Mouse (Mus musculus) MEL-GATA-1-ER (cell line): Measurements from ENCODE around the gene Oasl2.
A peak's percentile ranks its signal among the peaks of the same experiment; 100 is the strongest.
"Not testable (repeated sequence)": the region's sequence is repeated elsewhere in the genome, so short reads cannot be mapped to it uniquely, and the experiment has no call there.

Source experiments
- DNase-seq: peaks from one replicate; pipeline ENCODE4 v3.0.0-alpha.2; 2012; ENCODE audit warnings: low read depth; ENCODE audit errors: extremely low read depth

Gene Oasl2

GRCm38 (mm10) chr5:114896688-114897373, at the start of gene Oasl2:
Gene Oasl2, plus strand, starts transcription at chr5:114896936.
- DNase-seq = no peak

GRCm38 (mm10) chr5:114851565-114852236, 45.0 kb upstream of the Oasl2 start:
- no peak for DNase-seq

- not testable (repeated sequence) for DNase-seq
These were observed 43.4 kb upstream of the Oasl2 start, which contains the start of gene 4930519G04Rik for GRCm38 (mm10) chr5:114853364-114853763. Gene 4930519G04Rik, plus strand, starts transcription at chr5:114853664.

- DNase-seq = no peak
These were observed 38.2 kb upstream of the Oasl2 start, which contains the start of gene Gm9936 for GRCm38 (mm10) chr5:114858582-114858981. Gene Gm9936, minus strand, starts transcription at chr5:114858682.

- peak; percentile 11 for DNase-seq
These were observed 37.5 kb upstream of the Oasl2 start for GRCm38 (mm10) chr5:114859253-114859652.

GRCm38 (mm10) chr5:114861730-114862129, 35.0 kb upstream of the Oasl2 start:
- no peak for DNase-seq

GRCm38 (mm10) chr5:114864813-114865212, 31.9 kb upstream of the Oasl2 start:
- no peak for DNase-seq

- DNase-seq = no peak
These were observed 31.5 kb upstream of the Oasl2 start for GRCm38 (mm10) chr5:114865279-114865678.

- no peak for DNase-seq
These were observed 20.9 kb upstream of the Oasl2 start for GRCm38 (mm10) chr5:114875858-114876257.

- no peak for DNase-seq
These were observed 20.4 kb upstream of the Oasl2 start for GRCm38 (mm10) chr5:114876331-114876730.

- no peak for DNase-seq
These were observed 19.2 kb upstream of the Oasl2 start for GRCm38 (mm10) chr5:114877487-114877886.

- DNase-seq = no peak
These were observed 17.3 kb upstream of the Oasl2 start for GRCm38 (mm10) chr5:114879399-114879798.

GRCm38 (mm10) chr5:114882319-114882718, 14.4 kb upstream of the Oasl2 start:
- not testable (repeated sequence) for DNase-seq

- DNase-seq = no peak
These were observed 13.7 kb upstream of the Oasl2 start for GRCm38 (mm10) chr5:114883022-114883421.

GRCm38 (mm10) chr5:114886801-114887200, 9.9 kb upstream of the Oasl2 start:
- DNase-seq = no peak

- no peak for DNase-seq
These were observed 7.7 kb upstream of the Oasl2 start for GRCm38 (mm10) chr5:114888995-114889394.

- DNase-seq = no peak
These were observed 1.2 kb upstream of the Oasl2 start for GRCm38 (mm10) chr5:114895542-114895941.

- DNase-seq = no peak
These were observed 648 bp downstream of the Oasl2 start for GRCm38 (mm10) chr5:114897374-114897793.

GRCm38 (mm10) chr5:114898857-114899256, 2.1 kb downstream of the Oasl2 start:
- no peak for DNase-seq

- DNase-seq = no peak
These were observed 5.7 kb downstream of the Oasl2 start for GRCm38 (mm10) chr5:114902413-114902812.

- no peak for DNase-seq
These were observed 12.0 kb downstream of the Oasl2 start for GRCm38 (mm10) chr5:114908598-114909305.

- DNase-seq = no peak
These were observed 16.9 kb downstream of the Oasl2 start for GRCm38 (mm10) chr5:114913686-114914085.
